Mouse (Mus musculus) E14TG2a.4 (cell line): ENCODE measurements at regions not wholly inside any gene's neighbourhood (a gene's known extent, or its start where the extent isn't known, plus 50 kb on each side); places are given as distances from the start of the nearest gene placed in this dataset.

Experiments used
- CTCF ChIP-seq: conservative IDR thresholded peaks from 2 replicates; pipeline ENCODE4 v1.5.1; 2014; ENCODE audit warnings: low read length
- NANOG ChIP-seq: IDR thresholded peaks from 2 replicates; pipeline ENCODE4 v1.6.1; 2014; ENCODE audit warnings: borderline replicate concordance, low read length, mixed read lengths

- no peak for TF ChIP-seq CTCF
- TF ChIP-seq NANOG = no peak
These were observed 234.9 kb upstream of the Nr5a2 start for GRCm38 (mm10) chr1:137195065-137195620.
